Mouse (Mus musculus) ES-Bruce4 (cell line): Measurements from ENCODE around the gene Gosr2. TPM values are rescaled to one million over a fixed set of nuclear protein-coding genes. Genes with fewer than 3 reads are reported as not detected.
A peak's percentile ranks its signal among the peaks of the same experiment; 100 is the strongest.

ENCODE experiments used
- H3K27ac ChIP-seq: 2 replicates; pipeline ENCODE4 v1.5.1; 2012; ENCODE audit warnings: low read length, inconsistent platforms; ENCODE audit not compliant: insufficient read depth
- H3K27me3 ChIP-seq: 2 replicates; pipeline ENCODE4 v1.6.1; 2012; ENCODE audit warnings: mild to moderate bottlenecking, low read length, inconsistent platforms; ENCODE audit not compliant: control insufficient read depth, poor library complexity, insufficient read depth, severe bottlenecking
- H3K36me3 ChIP-seq: 2 replicates; pipeline ENCODE4 v1.6.1; 2012; ENCODE audit warnings: inconsistent platforms, mild to moderate bottlenecking, low read length, moderate library complexity; ENCODE audit not compliant: control insufficient read depth, poor library complexity, insufficient read depth, severe bottlenecking
- H3K4me1 ChIP-seq: one replicate; pipeline ENCODE4 v1.8.1; 2011; ENCODE audit warnings: low read length; ENCODE audit not compliant: control insufficient read depth, insufficient read depth
- H3K4me3 ChIP-seq: 2 replicates; pipeline ENCODE4 v1.5.1; 2011; ENCODE audit warnings: low read depth, mild to moderate bottlenecking, low read length
- H3K9ac ChIP-seq: 2 replicates; pipeline ENCODE4 v1.6.1; 2012; ENCODE audit warnings: low read depth, mild to moderate bottlenecking, inconsistent platforms; ENCODE audit not compliant: poor library complexity, severe bottlenecking
- H3K9me3 ChIP-seq: replicated peaks from 2 replicates; pipeline ENCODE4 v1.6.1; 2012; ENCODE audit warnings: mild to moderate bottlenecking, low read length, inconsistent platforms; ENCODE audit not compliant: control insufficient read depth, poor library complexity, insufficient read depth, severe bottlenecking
- CTCF ChIP-seq: IDR thresholded peaks from one replicate; pipeline ENCODE4 v1.8.1; 2011; ENCODE audit warnings: low read depth, low read length
- EP300 ChIP-seq: IDR thresholded peaks from 2 replicates; pipeline ENCODE4 v1.6.1; 2011; ENCODE audit warnings: low read depth, low read length; ENCODE audit not compliant: insufficient read depth
- POLR2A ChIP-seq: IDR thresholded peaks from one replicate; pipeline ENCODE4 v1.8.1; 2011; ENCODE audit warnings: low read length; ENCODE audit not compliant: insufficient read depth
- polyA plus RNA-seq: library from polyadenylated mRNA; stranded (reverse); fragments of >200 nt; gene quantifications from 2 replicates; pipeline ENCODE4 v1.2.4, GENCODE M21; 2011; ENCODE audit warnings: low read depth; ENCODE audit not compliant: missing spikeins, insufficient read depth, insufficient read length

Gosr2 gene
- polyA plus RNA-seq, 1 experiment = 38.5 TPM

- TF ChIP-seq POLR2A = no peak
- no peak for TF ChIP-seq EP300
- no peak for TF ChIP-seq CTCF
- no peak overlapping the region for H3K9ac ChIP-seq
- no peaks in the 10 kb centered on the region for H3K36me3 ChIP-seq
- H3K4me3 ChIP-seq = no peak overlapping the region
- H3K4me1 ChIP-seq = no peaks in the 10 kb centered on the region
- no peak overlapping the region for H3K27ac ChIP-seq
- H3K27me3 ChIP-seq = peaks cover 9% of the 10 kb centered on the region
- no peaks in the 10 kb centered on the region for H3K9me3 ChIP-seq
Measured at GRCm38 (mm10) chr11:103647921-103648620, 49.6 kb downstream of the Gosr2 start.

- Histone ChIP-seq H3K4me3 (no peak overlapping the region), H3K27me3 (peaks cover 9% of the 10 kb centered on the region; the same call in 1 of the 2 replicates), H3K36me3 (no peaks in the 10 kb centered on the region), H3K9ac (no peak overlapping the region), H3K27ac (no peak overlapping the region), H3K4me1 (no peaks in the 10 kb centered on the region), H3K9me3 (no peaks in the 10 kb centered on the region)
- TF ChIP-seq CTCF = no peak
- no peak for TF ChIP-seq EP300
Measured at GRCm38 (mm10) chr11:103646301-103646700, 51.4 kb downstream of the Gosr2 start.

- Histone ChIP-seq H3K9ac (no peak overlapping the region), H3K27me3 (peaks cover 9% of the 10 kb centered on the region; the same call in 1 of the 2 replicates), H3K36me3 (no peaks in the 10 kb centered on the region), H3K4me1 (no peaks in the 10 kb centered on the region), H3K9me3 (no peaks in the 10 kb centered on the region), H3K27ac (no peak overlapping the region), H3K4me3 (no peak overlapping the region)
- TF ChIP-seq EP300 (no peak), CTCF (no peak), POLR2A (no peak)
Measured at GRCm38 (mm10) chr11:103645731-103646130, 52.0 kb downstream of the Gosr2 start.

- Histone ChIP-seq H3K9me3 (no peaks in the 10 kb centered on the region), H3K4me1 (no peaks in the 10 kb centered on the region), H3K36me3 (no peaks in the 10 kb centered on the region), H3K27me3 (no peaks in the 10 kb centered on the region), H3K27ac (no peak overlapping the region), H3K9ac (no peak overlapping the region), H3K4me3 (no peak overlapping the region)
- TF ChIP-seq EP300 = no peak
Measured at GRCm38 (mm10) chr11:103643211-103643610, 54.5 kb downstream of the Gosr2 start.

- no peaks in the 10 kb centered on the region for H3K36me3 ChIP-seq
- H3K27ac ChIP-seq = no peak overlapping the region
- no peak overlapping the region for H3K4me3 ChIP-seq
- H3K4me1 ChIP-seq = no peaks in the 10 kb centered on the region
- H3K9ac ChIP-seq = no peak overlapping the region
- no peaks in the 10 kb centered on the region for H3K9me3 ChIP-seq
- H3K27me3 ChIP-seq = no peaks in the 10 kb centered on the region
- TF ChIP-seq POLR2A (no peak), CTCF (peak; percentile 97), EP300 (0 out of 2 replicates have a peak, but pooled peaks have one; percentile 17)
Measured at GRCm38 (mm10) chr11:103639407-103639946, 58.2 kb downstream of the Gosr2 start.

GRCm38 (mm10) chr11:103638790-103639189, 58.9 kb downstream of the Gosr2 start, which contains the start of gene Lyzl6:
TSS of gene Lyzl6 (minus strand) at chr11:103638890.
- H3K27ac ChIP-seq = no peak within 1 kb of the TSS
- no peak within 1 kb of the TSS for H3K4me3 ChIP-seq
- H3K36me3 ChIP-seq = no peaks in the 10 kb centered on the region
- H3K9me3 ChIP-seq = no peaks in the 10 kb centered on the region
- TF ChIP-seq EP300 = no peak
- no peak for TF ChIP-seq POLR2A
- no peak for TF ChIP-seq CTCF
- H3K9ac ChIP-seq = no peak within 1 kb of the TSS
- H3K27me3 ChIP-seq = no peaks in the 10 kb centered on the region
- no peaks in the 10 kb centered on the region for H3K4me1 ChIP-seq
